Mouse (Mus musculus): ENCODE measurements around the gene Nlk. TPM values are rescaled to one million over a fixed set of nuclear protein-coding genes. Genes with fewer than 3 reads are reported as not detected.

The Nlk gene
- total and polyA plus RNA-seq, 3 experiments, result 14.8 to 22.4 (median 20.4) TPM

DNA sequence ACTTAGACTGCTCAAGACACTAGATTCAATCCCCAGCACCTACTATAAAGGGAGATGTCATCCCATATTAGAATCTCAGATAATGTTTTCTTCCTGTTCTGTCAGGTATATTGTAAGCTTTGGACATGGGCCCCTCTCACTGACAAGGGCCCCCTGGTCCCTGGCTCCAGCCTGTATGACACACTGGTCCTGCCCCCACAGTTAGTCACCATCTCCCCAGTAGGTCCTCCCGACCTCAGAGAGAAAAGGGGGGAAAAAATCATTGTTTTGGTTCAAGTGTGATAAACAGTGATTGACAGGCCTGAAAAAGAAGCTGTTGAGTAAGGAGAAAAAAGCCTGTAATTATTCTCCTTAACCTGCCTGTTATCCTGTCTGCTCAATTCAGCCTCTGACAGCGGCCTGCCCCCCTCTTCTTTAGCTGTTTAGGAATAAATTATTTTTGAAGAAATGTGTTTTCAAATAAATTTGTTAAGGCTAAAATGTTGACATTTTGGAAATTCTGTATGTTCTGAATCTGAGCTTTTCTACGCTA lies 39.8 kb upstream of the Nlk start:
- TF ChIP-seq GABPA (IDR thresholded peaks at IDR 0.05; ENCODE audit: insufficient replicate concordance, low read depth, low read length) (no peak), JUND (conservative IDR thresholded peaks at IDR 0.05; ENCODE audit: low read depth, low read length) (no peak), BHLHE40 (IDR thresholded peaks at IDR 0.05; ENCODE audit: low read depth, low read length) (no peak), POLR2AphosphoS2 (IDR thresholded peaks at IDR 0.05; ENCODE audit: low read depth, low read length) (no peak), ZC3H11A (IDR thresholded peaks at IDR 0.05; ENCODE audit: low read depth, low read length) (no peak), CHD1 (IDR thresholded peaks at IDR 0.05; ENCODE audit: low read depth, low read length) (no peak), RCOR1 (conservative IDR thresholded peaks at IDR 0.05; ENCODE audit: low read depth, low read length) (no peak), CHD2 (IDR thresholded peaks at IDR 0.05; ENCODE audit: low read length) (no peak), EP300 (IDR thresholded peaks at IDR 0.05; ENCODE audit: low read length) (no peak), PAX5 (IDR thresholded peaks at IDR 0.05; ENCODE audit: low read length) (no peak), ZNF384 (IDR thresholded peaks at IDR 0.05; ENCODE audit: low read depth, low read length) (no peak), MAX (IDR thresholded peaks at IDR 0.05; ENCODE audit: low read length) (no peak), CTCF (conservative IDR thresholded peaks at IDR 0.05 in 1 of 2, IDR thresholded peaks at IDR 0.05 in 1 of 2; ENCODE audit: low read depth in 2 of 2, low read length in 2 of 2) (no peak), MEF2A (IDR thresholded peaks at IDR 0.05; ENCODE audit: borderline replicate concordance, low read depth, low read length) (no peak), ZKSCAN1 (IDR thresholded peaks at IDR 0.05; ENCODE audit: borderline replicate concordance, low read depth, low read length) (no peak), MXI1 (IDR thresholded peaks at IDR 0.05; ENCODE audit: low read depth, low read length) (no peak)
- no peaks in the 10 kb centered on the region for H3K4me1 ChIP-seq (ENCODE audit: control insufficient read depth in 1 of 2, insufficient read depth in 2 of 2)
- no peaks in the 10 kb centered on the region for H3K27me3 ChIP-seq (replicated peaks)
- no peak overlapping the region for H3K27ac ChIP-seq (ENCODE audit: insufficient read depth, low read depth)
- dilution Hi-C loops (cut with MboI; ENCODE audit: extremely low pct_ligation_motif_present, extremely low pct_unique_long_range_greater_than_20kb, low sequenced_read_pairs), result no loop called here
- H3K4me2 ChIP-seq (ENCODE audit: insufficient read depth, low read depth, poor library complexity, severe bottlenecking), result no peak overlapping the region
- DNase-seq (ENCODE audit: extremely low read depth), result no peak
- no peaks in the 10 kb centered on the region for H3K36me3 ChIP-seq (replicated peaks in 1 of 2; ENCODE audit: control insufficient read depth in 1 of 2, insufficient read depth in 1 of 2, low read length in 1 of 2)
- in situ Hi-C loops (cut with MboI; ENCODE audit: low pct_ligation_motif_present, low pct_unique_long_range_greater_than_20kb, low sequenced_read_pairs), result no loop called here
- no peak overlapping the region for H3K4me3 ChIP-seq (replicated peaks in 1 of 3; ENCODE audit: low read depth in 2 of 3, low read length in 2 of 3, poor library complexity in 1 of 3)
- H3K9ac ChIP-seq (ENCODE audit: insufficient read depth, low read depth), result no peak overlapping the region
- H3K9me3 ChIP-seq (replicated peaks; ENCODE audit: low read length), result no peaks in the 10 kb centered on the region
- no peaks in the 10 kb centered on the region for H3K79me2 ChIP-seq (replicated peaks; ENCODE audit: control insufficient read depth, extremely low read depth, insufficient read depth, poor library complexity, severe bottlenecking)

- Histone ChIP-seq H3K27ac (ENCODE audit: insufficient read depth, low read depth) (no peak overlapping the region), H3K79me2 (replicated peaks; ENCODE audit: control insufficient read depth, extremely low read depth, insufficient read depth, poor library complexity, severe bottlenecking) (no peaks in the 10 kb centered on the region), H3K4me1 (ENCODE audit: control insufficient read depth in 1 of 2, insufficient read depth in 2 of 2) (no peaks in the 10 kb centered on the region), H3K27me3 (replicated peaks) (no peaks in the 10 kb centered on the region), H3K9me3 (replicated peaks; ENCODE audit: low read length) (no peaks in the 10 kb centered on the region), H3K4me3 (replicated peaks in 1 of 3; ENCODE audit: low read depth in 2 of 3, low read length in 2 of 3, poor library complexity in 1 of 3) (no peak overlapping the region), H3K9ac (ENCODE audit: insufficient read depth, low read depth) (no peak overlapping the region), H3K36me3 (replicated peaks in 1 of 2; ENCODE audit: control insufficient read depth in 1 of 2, insufficient read depth in 1 of 2, low read length in 1 of 2) (no peaks in the 10 kb centered on the region), H3K4me2 (ENCODE audit: insufficient read depth, low read depth, poor library complexity, severe bottlenecking) (no peak overlapping the region)
- in situ Hi-C loops (cut with MboI; ENCODE audit: low pct_ligation_motif_present, low pct_unique_long_range_greater_than_20kb, low sequenced_read_pairs) (no loop called here), dilution Hi-C loops (cut with MboI; ENCODE audit: extremely low pct_ligation_motif_present, extremely low pct_unique_long_range_greater_than_20kb, low sequenced_read_pairs) (no loop called here)
- TF ChIP-seq MAFK (IDR thresholded peaks at IDR 0.05; ENCODE audit: insufficient replicate concordance, low read length) (no peak), RCOR1 (conservative IDR thresholded peaks at IDR 0.05; ENCODE audit: low read depth, low read length) (no peak), TCF12 (IDR thresholded peaks at IDR 0.05; ENCODE audit: low read depth, low read length) (no peak), ZNF384 (IDR thresholded peaks at IDR 0.05; ENCODE audit: low read depth, low read length) (no peak), GABPA (IDR thresholded peaks at IDR 0.05; ENCODE audit: insufficient replicate concordance, low read depth, low read length) (no peak), IRF4 (IDR thresholded peaks at IDR 0.05; ENCODE audit: low read depth, low read length) (no peak), RAD21 (IDR thresholded peaks at IDR 0.05; ENCODE audit: low read depth, low read length) (no peak), ZKSCAN1 (IDR thresholded peaks at IDR 0.05; ENCODE audit: borderline replicate concordance, low read depth, low read length) (no peak)
- DNase-seq (ENCODE audit: extremely low read depth), result no peak
Observed at GRCm38 (mm10) chr11:78735168-78735567, 38.0 kb upstream of the Nlk start.
